Mouse (Mus musculus) cerebellum, adult 2 months (tissue): Measurements from ENCODE around the gene Castor2. TPM values are rescaled to one million over a fixed set of nuclear protein-coding genes. Genes with fewer than 3 reads are reported as not detected.

Source experiments
- DNase-seq, 2 experiments: peaks; one replicate each; pipeline ENCODE4 v3.0.0; 2021
- H3K27ac ChIP-seq: fragments of 200-500 bp; 2 replicates; pipeline ENCODE4 v1.5.1; 2012; ENCODE audit warnings: low read length, control low read depth, inconsistent platforms; ENCODE audit not compliant: insufficient read depth
- H3K27me3 ChIP-seq: fragments of 200-500 bp; 2 replicates; pipeline ENCODE4 v1.6.1; 2012; ENCODE audit warnings: inconsistent platforms, mild to moderate bottlenecking, low read length, moderate library complexity; ENCODE audit not compliant: control insufficient read depth, insufficient read depth
- H3K4me1 ChIP-seq: fragments of 200-500 bp; 2 replicates; pipeline ENCODE4 v1.6.1; 2011; ENCODE audit warnings: low read length; ENCODE audit not compliant: control insufficient read depth, insufficient read depth
- H3K4me3 ChIP-seq: fragments of 200-500 bp; replicated peaks from 2 replicates; pipeline ENCODE3; 2011; ENCODE audit warnings: mild to moderate bottlenecking, low read depth, low read length, control low read depth; ENCODE audit not compliant: insufficient read depth
- CTCF ChIP-seq: fragments of 200-500 bp; IDR thresholded peaks from 2 replicates; pipeline ENCODE4 v1.5.1; 2011; ENCODE audit warnings: low read depth, mild to moderate bottlenecking, control low read depth, low read length, moderate library complexity, borderline replicate concordance; ENCODE audit not compliant: insufficient read depth
- POLR2A ChIP-seq: fragments of 200-500 bp; IDR thresholded peaks from 2 replicates; pipeline ENCODE4 v1.6.1; 2011; ENCODE audit warnings: low read length, control low read depth, borderline replicate concordance; ENCODE audit not compliant: insufficient read depth
- WGBS: fragments of 180-500 bp; shearing (Covaris S2); methylation state at CpG from one replicate; pipeline ENCODE4 v1.1.7; 2018; 5-methylcytosine and 5-hydroxymethylcytosine counted together
- polyA plus RNA-seq: library from polyadenylated mRNA; depleted of rRNA; stranded (reverse); fragments of >200 nt; gene quantifications from 2 replicates; pipeline ENCODE4 v1.2.3, GENCODE M21; 2012

Castor2 gene
- polyA plus RNA-seq, 1 experiment: 34.5 TPM

DNA sequence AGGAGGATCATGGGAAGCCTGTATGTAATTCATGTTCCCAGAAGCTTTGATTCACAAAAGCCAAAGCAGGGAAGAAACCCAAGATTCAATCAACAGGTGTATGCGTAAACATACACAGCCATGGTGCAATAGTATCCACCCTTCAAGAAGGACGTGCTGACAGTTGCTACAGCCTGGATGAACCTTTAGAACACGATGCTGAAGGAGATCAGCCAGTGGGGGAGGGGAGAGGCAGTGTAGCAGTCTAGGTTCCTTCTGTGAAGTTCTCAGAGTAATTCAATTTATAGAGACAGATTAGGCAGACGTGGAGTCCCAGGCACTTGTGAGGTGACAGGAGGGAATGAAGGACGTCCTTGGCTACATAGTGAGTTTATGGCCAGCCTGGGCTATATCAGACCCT lies 15.5 kb downstream of the Castor2 start:
- Histone ChIP-seq H3K27me3 (no peaks in the 10 kb centered on the region), H3K4me1 (no peaks in the 10 kb centered on the region), H3K4me3 (no peak overlapping the region), H3K27ac (no peak overlapping the region)
- 91% methylated on average over 5 of the region's 5 CpGs for WGBS
- no peak for TF ChIP-seq CTCF
- no peak for TF ChIP-seq POLR2A
- no peak for DNase-seq

- H3K4me1 ChIP-seq: no peaks in the 10 kb centered on the region
- DNase-seq: no peak
- no peak overlapping the region for H3K4me3 ChIP-seq
- no peaks in the 10 kb centered on the region for H3K27me3 ChIP-seq
- TF ChIP-seq CTCF (no peak), POLR2A (no peak)
- 94% methylated on average over 7 of the region's 7 CpGs for WGBS
- no peak overlapping the region for H3K27ac ChIP-seq
Observed at GRCm38 (mm10) chr5:134115639-134116259, 16.2 kb downstream of the Castor2 start.

DNA sequence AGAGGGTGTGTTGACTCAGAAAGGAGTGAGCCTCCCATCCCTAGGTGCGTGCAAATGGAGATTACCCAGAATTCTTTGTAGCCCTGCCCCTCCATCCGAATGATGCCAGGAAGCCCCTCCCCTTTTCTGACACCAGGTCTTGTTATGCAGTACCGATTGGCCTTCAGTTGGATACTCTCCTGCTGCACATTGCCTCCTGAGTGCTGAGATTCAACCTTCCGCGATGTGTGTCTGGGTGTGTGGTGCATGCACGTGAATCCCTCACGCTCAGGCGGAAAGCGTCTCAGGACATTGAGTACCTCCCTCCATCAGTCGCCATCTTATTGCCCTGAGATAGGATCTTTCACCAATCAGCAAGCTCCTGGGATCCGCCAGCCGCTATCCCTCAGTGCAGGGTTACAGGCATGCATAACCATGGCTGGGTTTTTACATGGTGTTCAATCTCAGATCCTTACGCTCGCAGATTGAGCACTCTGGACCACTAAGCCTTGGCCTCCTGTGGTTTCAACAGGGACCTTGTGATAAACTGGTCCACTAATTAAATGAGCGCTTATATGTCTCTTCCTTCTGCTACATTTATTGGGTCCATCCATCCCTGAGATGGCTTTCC lies 19.4 kb downstream of the Castor2 start:
- WGBS: 95% methylated on average over 15 of the region's 15 CpGs
- Histone ChIP-seq H3K4me1 (no peaks in the 10 kb centered on the region), H3K27me3 (no peaks in the 10 kb centered on the region), H3K27ac (no peak overlapping the region), H3K4me3 (no peak overlapping the region)
- DNase-seq: no peak
- no peak for TF ChIP-seq CTCF
- TF ChIP-seq POLR2A: no peak

GRCm38 (mm10) chr5:134119481-134120120 lies 20.1 kb downstream of the Castor2 start:
- H3K4me3 ChIP-seq: no peak overlapping the region
- no peaks in the 10 kb centered on the region for H3K27me3 ChIP-seq
- DNase-seq: no peak
- TF ChIP-seq CTCF: no peak
- TF ChIP-seq POLR2A: no peak
- WGBS: 65% methylated on average over 10 of the region's 10 CpGs
- no peak overlapping the region for H3K27ac ChIP-seq
- H3K4me1 ChIP-seq: no peaks in the 10 kb centered on the region

- Histone ChIP-seq H3K4me1 (no peaks in the 10 kb centered on the region), H3K27me3 (no peaks in the 10 kb centered on the region), H3K4me3 (no peak overlapping the region), H3K27ac (no peak overlapping the region)
- TF ChIP-seq CTCF (no peak), POLR2A (no peak)
- no peak for DNase-seq
- WGBS: 94% methylated on average over 3 of the region's 3 CpGs
Observed at GRCm38 (mm10) chr5:134120135-134120534, 20.6 kb downstream of the Castor2 start.

- TF ChIP-seq POLR2A (no peak), CTCF (no peak)
- Histone ChIP-seq H3K27ac (no peak overlapping the region), H3K4me3 (no peak overlapping the region), H3K4me1 (no peaks in the 10 kb centered on the region), H3K27me3 (no peaks in the 10 kb centered on the region)
- 64% methylated on average over 9 of the region's 9 CpGs for WGBS
- no peak for DNase-seq
Observed at GRCm38 (mm10) chr5:134121138-134121892, 21.8 kb downstream of the Castor2 start.

- 85% methylated on average over 4 of the region's 4 CpGs for WGBS
- Histone ChIP-seq H3K4me1 (no peaks in the 10 kb centered on the region), H3K27me3 (no peaks in the 10 kb centered on the region), H3K4me3 (no peak overlapping the region), H3K27ac (no peak overlapping the region)
- no peak for DNase-seq
- TF ChIP-seq POLR2A (no peak), CTCF (no peak)
Observed at GRCm38 (mm10) chr5:134121893-134122259, 22.4 kb downstream of the Castor2 start.
